Mouse (Mus musculus) granulocyte monocyte progenitor cell, adult 5-6 weeks (primary cell): ENCODE results near the gene Rbm19. TPM values are rescaled to one million over a fixed set of nuclear protein-coding genes. Genes with fewer than 3 reads are reported as not detected.
A peak's percentile ranks its signal among the peaks of the same experiment; 100 is the strongest.

Experiments
- ATAC-seq: replicated peaks from 2 replicates; pipeline ENCODE4 v1.8.0; 2016; ENCODE audit warnings: mild to moderate bottlenecking, moderate TSS enrichment, inconsistent platforms; ENCODE audit not compliant: poor library complexity, severe bottlenecking
- total RNA-seq, 2 experiments: library from RNA; stranded (forward) in 1 of 2; stranded (reverse) in 1 of 2; fragments of 200-712, 200-1000 nt in 1 of 2; fragments of >200 nt in 1 of 2; fragmentation: Nextera tagmentation in 1 of 2; gene quantifications; 2 replicates each; pipeline ENCODE4 v1.2.3; 2014 to 2017

Rbm19 gene
- total RNA-seq, 2 experiments from 2014 or later = 18.3 to 31.1 TPM

- peak; percentile 40; the same call in 1 of the 2 replicates for ATAC-seq
These were observed 15.3 kb downstream of the Rbm19 start for GRCm38 (mm10) chr5:120131600-120131999.

GRCm38 (mm10) chr5:120134000-120134399, 17.7 kb downstream of the Rbm19 start:
- peak; percentile 65 for ATAC-seq

GRCm38 (mm10) chr5:120135337-120135736, 19.1 kb downstream of the Rbm19 start:
- ATAC-seq = no peak

GRCm38 (mm10) chr5:120135823-120136222, 19.6 kb downstream of the Rbm19 start:
- no peak for ATAC-seq

GRCm38 (mm10) chr5:120136236-120136675, 20.0 kb downstream of the Rbm19 start:
- ATAC-seq = no peak

- ATAC-seq = no peak
These were observed 20.8 kb downstream of the Rbm19 start for GRCm38 (mm10) chr5:120137038-120137437.

- no peak for ATAC-seq
These were observed 21.6 kb downstream of the Rbm19 start for GRCm38 (mm10) chr5:120137846-120138245.

- no peak for ATAC-seq
These were observed 22.1 kb downstream of the Rbm19 start for GRCm38 (mm10) chr5:120138406-120138805.

GRCm38 (mm10) chr5:120139224-120139623, 23.0 kb downstream of the Rbm19 start:
- no peak for ATAC-seq

GRCm38 (mm10) chr5:120143941-120144340, 27.7 kb downstream of the Rbm19 start:
- ATAC-seq = 0 out of 2 replicates have a peak, but pooled peaks have one; percentile 33

GRCm38 (mm10) chr5:120145371-120146050, 29.2 kb downstream of the Rbm19 start:
- no peak for ATAC-seq

- no peak for ATAC-seq
These were observed 29.8 kb downstream of the Rbm19 start for GRCm38 (mm10) chr5:120146051-120146385.

- ATAC-seq = no peak
These were observed 30.6 kb downstream of the Rbm19 start for GRCm38 (mm10) chr5:120146909-120147308.

GRCm38 (mm10) chr5:120148246-120148645, 32.0 kb downstream of the Rbm19 start:
- no peak for ATAC-seq

GRCm38 (mm10) chr5:120151145-120151544, 34.9 kb downstream of the Rbm19 start:
- ATAC-seq = no peak

GRCm38 (mm10) chr5:120153140-120153539, 36.9 kb downstream of the Rbm19 start:
- no peak for ATAC-seq

- ATAC-seq = no peak
These were observed 39.4 kb downstream of the Rbm19 start for GRCm38 (mm10) chr5:120155672-120156071.

- ATAC-seq = no peak
These were observed 40.1 kb downstream of the Rbm19 start for GRCm38 (mm10) chr5:120156166-120156909.

GRCm38 (mm10) chr5:120157115-120157514, 40.9 kb downstream of the Rbm19 start:
- ATAC-seq = no peak

GRCm38 (mm10) chr5:120158476-120158875, 42.2 kb downstream of the Rbm19 start:
- ATAC-seq = no peak

GRCm38 (mm10) chr5:120160923-120161658, 44.8 kb downstream of the Rbm19 start:
- no peak for ATAC-seq
